Mouse (Mus musculus) hindbrain, postnatal 0 days (tissue): ENCODE measurements around the gene F3. TPM values are rescaled to one million over a fixed set of nuclear protein-coding genes. Genes with fewer than 3 reads are reported as not detected.

Experiments used
- ATAC-seq: fragments of 200-750 bp; cut with Nextera tagmentation; 2 replicates; pipeline ENCODE4 v1.8.0; 2017; ENCODE audit warnings: mild to moderate bottlenecking, moderate TSS enrichment, moderate library complexity
- DNase-seq: peaks from one replicate; pipeline ENCODE4 v3.0.0-alpha.2; 2015; ENCODE audit warnings: low spot score
- H3K27ac ChIP-seq: fragments of 300-500 bp; sonication (generic); 2 replicates; pipeline ENCODE4 v1.5.1; 2014; ENCODE audit warnings: mild to moderate bottlenecking
- H3K27me3 ChIP-seq: fragments of 300-500 bp; sonication (generic); 2 replicates; pipeline ENCODE4 v1.6.1; 2014; ENCODE audit warnings: low read length, mixed read lengths; ENCODE audit not compliant: insufficient read depth
- H3K36me3 ChIP-seq: fragments of 300-500 bp; sonication (generic); 2 replicates; pipeline ENCODE4 v1.6.1; 2014; ENCODE audit warnings: low read length, mixed read lengths; ENCODE audit not compliant: insufficient read depth
- H3K4me1 ChIP-seq: fragments of 300-500 bp; sonication (generic); 2 replicates; pipeline ENCODE4 v1.6.1; 2014; ENCODE audit warnings: antibody characterized with exemption, low read length, mixed read lengths; ENCODE audit not compliant: insufficient read depth
- H3K4me2 ChIP-seq: fragments of 300-500 bp; sonication (generic); 2 replicates; pipeline ENCODE4 v1.6.1; 2014; ENCODE audit warnings: low read depth, mild to moderate bottlenecking, low read length, moderate library complexity, mixed read lengths
- H3K4me3 ChIP-seq: fragments of 300-500 bp; sonication (generic); 2 replicates; pipeline ENCODE4 v1.5.1; 2014; ENCODE audit warnings: low read length
- H3K9ac ChIP-seq: fragments of 300-500 bp; sonication (generic); replicated peaks from 2 replicates; pipeline ENCODE4 v1.6.1; 2014; ENCODE audit warnings: mild to moderate bottlenecking, low read length, moderate library complexity, mixed read lengths
- H3K9me3 ChIP-seq: fragments of 300-500 bp; sonication (generic); 2 replicates; pipeline ENCODE4 v1.6.1; 2016; ENCODE audit warnings: low read length, mixed read lengths
- CTCF ChIP-seq: IDR thresholded peaks from 2 replicates; pipeline ENCODE4 v1.5.1; 2016; ENCODE audit warnings: antibody characterized with exemption, control low read depth, low read depth
- WGBS: fragments of 180-500 bp; shearing (Covaris S2); extraction: QIAGEN DNeasy Blood & Tissue Kit; methylation state at CpG from one replicate; pipeline ENCODE4 v1.1.7; 2014; 5-methylcytosine and 5-hydroxymethylcytosine counted together
- polyA plus RNA-seq: library from polyadenylated mRNA; unstranded; fragments of >200 nt; fragmentation: Nextera tagmentation; extraction: Ambion mirVana; gene quantifications from 2 replicates; pipeline ENCODE4 v1.2.1, GENCODE M21; 2015
- total RNA-seq: library from RNA; depleted of rRNA; stranded (reverse); fragments of >200 nt; gene quantifications from 2 replicates; pipeline ENCODE4 v1.2.3, GENCODE M21; 2014

The F3 gene
- total and polyA plus RNA-seq, 2 experiments from 2014 or later = 12.0 to 15.2 TPM

- H3K4me2 ChIP-seq = no peak overlapping the region
- H3K27ac ChIP-seq = peak overlapping the region; percentile 3
- no peaks in the 10 kb centered on the region for H3K27me3 ChIP-seq
- 0 out of 2 replicates have a peak, but pooled peaks have one; percentile 44 for ATAC-seq
- no peak for DNase-seq
- peaks cover 9% of the 10 kb centered on the region; the same call in 1 of the 2 replicates for H3K4me1 ChIP-seq
- 33% methylated on average over 5 of the region's 5 CpGs for WGBS
- H3K36me3 ChIP-seq = no peaks in the 10 kb centered on the region
- no peak for TF ChIP-seq CTCF
- no peaks in the 10 kb centered on the region for H3K9me3 ChIP-seq
- no peak overlapping the region for H3K9ac ChIP-seq
- H3K4me3 ChIP-seq = no peak overlapping the region
Observed at GRCm38 (mm10) chr3:121706087-121706486, 17.2 kb upstream of the F3 start.

GRCm38 (mm10) chr3:121707106-121707505 lies 16.2 kb upstream of the F3 start:
- no peaks in the 10 kb centered on the region for H3K9me3 ChIP-seq
- ATAC-seq (peak; percentile 45; the same call in 1 of the 2 replicates), DNase-seq (no peak)
- 0 out of 2 replicates have a peak overlapping the region, but pooled peaks have one; percentile 15 for H3K27ac ChIP-seq
- H3K27me3 ChIP-seq = no peaks in the 10 kb centered on the region
- H3K9ac ChIP-seq = no peak overlapping the region
- WGBS = 85% methylated on average over 4 of the region's 4 CpGs
- no peak for TF ChIP-seq CTCF
- no peak overlapping the region for H3K4me3 ChIP-seq
- no peaks in the 10 kb centered on the region for H3K36me3 ChIP-seq
- no peaks in the 10 kb centered on the region for H3K4me1 ChIP-seq
- H3K4me2 ChIP-seq = no peak overlapping the region

DNA sequence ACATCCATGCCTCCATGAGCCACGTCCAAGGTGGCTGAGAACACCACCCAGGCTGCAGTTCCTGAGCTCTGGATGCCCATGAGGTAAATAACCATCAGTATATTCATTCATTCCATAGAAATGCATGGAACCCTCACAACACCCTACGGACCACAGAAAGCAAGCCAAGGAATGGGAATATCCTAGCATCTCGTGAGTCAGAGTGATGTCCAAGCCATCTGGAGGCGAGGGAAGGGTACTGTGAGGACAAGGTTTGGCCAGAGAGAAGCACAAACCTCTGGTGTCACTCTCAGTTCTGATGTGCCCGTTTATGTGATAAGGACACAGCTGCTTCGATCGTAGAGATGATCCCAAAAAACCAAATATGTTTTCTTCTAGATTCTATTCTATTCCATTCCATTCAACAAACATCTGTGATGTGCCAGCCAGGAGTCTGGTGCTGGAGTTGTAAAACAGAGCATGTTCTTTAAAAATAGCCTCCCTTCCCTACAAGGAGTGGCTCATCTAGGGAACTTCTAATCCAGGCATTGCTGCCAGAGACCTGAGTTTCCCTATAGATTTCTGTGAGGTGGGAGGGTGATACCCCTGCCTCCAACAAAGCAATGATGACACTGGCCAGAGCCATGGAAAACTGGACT lies 12.3 kb upstream of the F3 start:
- Histone ChIP-seq H3K9me3 (no peaks in the 10 kb centered on the region), H3K4me3 (no peak overlapping the region), H3K27me3 (no peaks in the 10 kb centered on the region), H3K4me1 (no peaks in the 10 kb centered on the region), H3K9ac (no peak overlapping the region), H3K4me2 (no peak overlapping the region), H3K27ac (no peak overlapping the region), H3K36me3 (no peaks in the 10 kb centered on the region)
- ATAC-seq = no peak
- WGBS = 91% methylated on average over 7 of the region's 7 CpGs
- DNase-seq = no peak
- TF ChIP-seq CTCF = 0 out of 2 replicates have a peak, but pooled peaks have one; percentile 6

DNA sequence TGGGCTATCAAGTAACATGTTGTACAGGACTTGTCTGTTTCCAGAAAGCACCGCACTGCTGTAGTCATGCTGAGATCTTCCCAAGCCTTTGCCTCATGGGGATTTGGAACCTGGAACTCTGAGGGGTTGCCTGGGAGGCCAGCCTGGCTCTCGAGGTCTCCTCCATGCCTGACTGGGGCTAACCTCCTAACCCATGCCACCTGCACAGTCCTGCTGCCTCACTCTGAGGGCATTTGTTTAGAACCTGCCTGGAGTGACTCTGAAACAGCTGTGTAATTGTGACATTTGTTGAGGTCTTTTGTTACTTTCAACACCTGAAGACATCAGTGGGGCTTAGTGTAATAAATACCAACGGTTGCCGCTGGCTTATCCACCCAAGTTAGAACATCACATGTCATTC lies 11.1 kb upstream of the F3 start:
- WGBS = 69% methylated on average over 4 of the region's 4 CpGs
- DNase-seq (no peak), ATAC-seq (no peak)
- TF ChIP-seq CTCF = no peak
- Histone ChIP-seq H3K27ac (no peak overlapping the region), H3K4me2 (no peak overlapping the region), H3K4me3 (no peak overlapping the region), H3K36me3 (no peaks in the 10 kb centered on the region), H3K27me3 (no peaks in the 10 kb centered on the region), H3K9ac (no peak overlapping the region), H3K9me3 (no peaks in the 10 kb centered on the region), H3K4me1 (no peaks in the 10 kb centered on the region)

- H3K36me3 ChIP-seq = no peaks in the 10 kb centered on the region
- ATAC-seq (no peak), DNase-seq (no peak)
- H3K9ac ChIP-seq = no peak overlapping the region
- no peak for TF ChIP-seq CTCF
- no peak overlapping the region for H3K4me3 ChIP-seq
- no peaks in the 10 kb centered on the region for H3K9me3 ChIP-seq
- H3K27me3 ChIP-seq = no peaks in the 10 kb centered on the region
- no peak overlapping the region for H3K27ac ChIP-seq
- H3K4me2 ChIP-seq = no peak overlapping the region
- WGBS = 66% methylated on average over 17 of the region's 17 CpGs
- H3K4me1 ChIP-seq = no peaks in the 10 kb centered on the region
Observed at GRCm38 (mm10) chr3:121713151-121713701, 10.1 kb upstream of the F3 start.

GRCm38 (mm10) chr3:121713816-121714215 lies 9.5 kb upstream of the F3 start:
- H3K4me1 ChIP-seq = no peaks in the 10 kb centered on the region
- ATAC-seq (no peak), DNase-seq (no peak)
- no peak overlapping the region for H3K4me3 ChIP-seq
- no peak for TF ChIP-seq CTCF
- H3K9me3 ChIP-seq = no peaks in the 10 kb centered on the region
- no peak overlapping the region for H3K27ac ChIP-seq
- no peaks in the 10 kb centered on the region for H3K27me3 ChIP-seq
- WGBS = 49% methylated on average over 8 of the region's 8 CpGs
- H3K36me3 ChIP-seq = no peaks in the 10 kb centered on the region
- no peak overlapping the region for H3K9ac ChIP-seq
- H3K4me2 ChIP-seq = no peak overlapping the region

DNA sequence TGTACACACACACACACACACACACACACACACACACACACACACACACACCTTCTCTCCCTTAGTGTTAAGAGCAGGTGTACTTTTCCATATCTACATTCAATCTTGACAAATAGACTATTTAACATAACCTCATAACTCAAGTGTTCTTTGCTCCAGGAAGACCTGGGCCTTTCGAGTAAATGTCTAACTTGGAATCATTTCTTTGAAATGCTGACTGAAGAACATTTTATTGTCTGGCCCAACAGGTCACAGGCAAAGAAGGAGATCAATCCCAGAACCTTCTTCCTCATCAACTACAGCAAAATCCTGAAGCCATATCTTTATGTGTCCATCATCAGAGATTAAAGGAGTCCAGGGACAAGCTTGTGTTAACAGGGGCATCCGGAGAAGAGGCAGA lies 8.9 kb upstream of the F3 start:
- H3K27me3 ChIP-seq = no peaks in the 10 kb centered on the region
- no peak for TF ChIP-seq CTCF
- no peak overlapping the region for H3K9ac ChIP-seq
- H3K4me3 ChIP-seq = no peak overlapping the region
- H3K4me2 ChIP-seq = no peak overlapping the region
- no peaks in the 10 kb centered on the region for H3K4me1 ChIP-seq
- no peaks in the 10 kb centered on the region for H3K9me3 ChIP-seq
- WGBS = 93% methylated on average over 2 of the region's 2 CpGs
- H3K27ac ChIP-seq = no peak overlapping the region
- no peak for ATAC-seq
- no peaks in the 10 kb centered on the region for H3K36me3 ChIP-seq
- DNase-seq = no peak
